Mouse (Mus musculus): ENCODE results near the gene Olfr143. TPM values are rescaled to one million over a fixed set of nuclear protein-coding genes. Genes with fewer than 3 reads are reported as not detected.

Gene Olfr143
- polyA plus RNA-seq (2016; fragmentation: Nextera tagmentation; extraction: Ambion mirVana) = not detected in 2 replicates

- no peaks in the 10 kb centered on the region for H3K27me3 ChIP-seq
- no peak within 1 kb of the TSS for H3K4me3 ChIP-seq
- H3K9me3 ChIP-seq = no peaks in the 10 kb centered on the region
- no peaks in the 10 kb centered on the region for H3K36me3 ChIP-seq
- no peak within 1 kb of the TSS for H3K9ac ChIP-seq
- H3K4me2 ChIP-seq (replicated peaks) = no peak within 1 kb of the TSS
- ATAC-seq (ENCODE audit: insufficient number of reproducible peaks, insufficient read depth, low FRiP score, low TSS enrichment) = no peak
- no peak within 1 kb of the TSS for H3K27ac ChIP-seq
- H3K4me1 ChIP-seq = no peaks in the 10 kb centered on the region
Measured at GRCm38 (mm10) chr9:38252474-38252873, at the start of gene Olfr143. TSS of gene Olfr143 (plus strand) at chr9:38252774.

GRCm38 (mm10) chr9:38208065-38208464 lies 44.5 kb upstream of the Olfr143 start, which contains the start of gene Olfr893:
TSS of gene Olfr893 (plus strand) at chr9:38208365.
- 89% methylated on average over 3 of the region's 3 CpGs for WGBS
- ATAC-seq (ENCODE audit: insufficient number of reproducible peaks, insufficient read depth, low FRiP score, low TSS enrichment) = no peak
- no peaks in the 10 kb centered on the region for H3K27me3 ChIP-seq

GRCm38 (mm10) chr9:38217755-38218154 lies 34.8 kb upstream of the Olfr143 start, which contains the start of gene Olfr894:
TSS of gene Olfr894 (plus strand) at chr9:38218055.
- Histone ChIP-seq H3K4me2 (replicated peaks) (no peak within 1 kb of the TSS), H3K27me3 (no peaks in the 10 kb centered on the region), H3K4me1 (no peaks in the 10 kb centered on the region), H3K9ac (no peak within 1 kb of the TSS), H3K4me3 (no peak within 1 kb of the TSS), H3K36me3 (no peaks in the 10 kb centered on the region), H3K27ac (no peak within 1 kb of the TSS), H3K9me3 (no peaks in the 10 kb centered on the region)
- ATAC-seq (ENCODE audit: insufficient number of reproducible peaks, insufficient read depth, low FRiP score, low TSS enrichment) = no peak

More at GRCm38 (mm10) chr9:38208065-38208464, 44.5 kb upstream of the Olfr143 start, which contains the start of gene Olfr893:
- Histone ChIP-seq H3K27ac (no peak within 1 kb of the TSS), H3K4me2 (replicated peaks) (no peak within 1 kb of the TSS), H3K9ac (no peak within 1 kb of the TSS), H3K4me1 (no peaks in the 10 kb centered on the region), H3K4me3 (no peak within 1 kb of the TSS), H3K36me3 (no peaks in the 10 kb centered on the region), H3K9me3 (no peaks in the 10 kb centered on the region)

GRCm38 (mm10) chr9:38267551-38267950 lies 15.0 kb downstream of the Olfr143 start, which contains the start of gene Olfr895:
TSS of gene Olfr895 (plus strand) at chr9:38267851.
- Histone ChIP-seq H3K9ac (no peak within 1 kb of the TSS), H3K4me3 (no peak within 1 kb of the TSS)
- no peak for ATAC-seq (ENCODE audit: insufficient number of reproducible peaks, insufficient read depth, low FRiP score, low TSS enrichment)

DNA sequence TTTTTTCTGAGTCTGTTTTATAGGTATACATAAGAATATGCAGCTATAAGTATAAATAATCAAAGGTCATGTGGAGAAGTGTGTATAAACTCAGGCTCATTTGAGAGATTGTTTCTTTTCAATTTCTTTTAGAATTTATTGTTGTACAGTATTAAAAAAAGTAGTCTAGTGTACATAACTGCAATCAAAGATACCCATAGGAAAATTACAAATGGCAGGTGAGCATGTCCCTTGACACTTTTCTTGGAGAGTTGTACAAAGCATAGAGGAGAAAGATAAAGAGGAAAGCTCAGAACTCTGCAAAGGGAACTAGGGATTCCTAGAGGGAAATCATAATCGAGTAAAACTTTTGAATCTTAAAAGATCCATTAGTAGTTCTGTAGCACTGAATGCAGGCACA lies 38.2 kb downstream of the Olfr143 start, which contains the start of gene Olfr896-ps1:
Gene Olfr896-ps1, plus strand, starts transcription at position 301 of the 400 bp plus-strand sequence.
- no peaks in the 10 kb centered on the region for H3K9me3 ChIP-seq
- no peak within 1 kb of the TSS for H3K9ac ChIP-seq
- H3K27ac ChIP-seq = no peak within 1 kb of the TSS
- no peaks in the 10 kb centered on the region for H3K27me3 ChIP-seq
- ATAC-seq (ENCODE audit: insufficient number of reproducible peaks, insufficient read depth, low FRiP score, low TSS enrichment) = no peak
- no peak within 1 kb of the TSS for H3K4me3 ChIP-seq
- H3K4me2 ChIP-seq (replicated peaks) = no peak within 1 kb of the TSS
- no peaks in the 10 kb centered on the region for H3K36me3 ChIP-seq
- H3K4me1 ChIP-seq = no peaks in the 10 kb centered on the region
- WGBS = 70% methylated on average over 1 of the region's 1 CpGs

More at GRCm38 (mm10) chr9:38267551-38267950, 15.0 kb downstream of the Olfr143 start, which contains the start of gene Olfr895:
- H3K27me3 ChIP-seq = no peaks in the 10 kb centered on the region
- no peak within 1 kb of the TSS for H3K4me2 ChIP-seq (replicated peaks)
- H3K36me3 ChIP-seq = no peaks in the 10 kb centered on the region
- no peaks in the 10 kb centered on the region for H3K4me1 ChIP-seq
- H3K27ac ChIP-seq = no peak within 1 kb of the TSS
- no peaks in the 10 kb centered on the region for H3K9me3 ChIP-seq

Other genes starting within 250 kb of the Olfr143 start
- gene Olfr883, start 227.0 kb upstream of the Olfr143 start, polyA plus RNA-seq (2016; fragmentation: Nextera tagmentation; extraction: Ambion mirVana) = not detected in 2 replicates
- not detected in 2 replicates for gene Olfr884, start 206.2 kb upstream of the Olfr143 start, polyA plus RNA-seq (2016; fragmentation: Nextera tagmentation; extraction: Ambion mirVana)
- gene Olfr885, start 191.5 kb upstream of the Olfr143 start, polyA plus RNA-seq (2016; fragmentation: Nextera tagmentation; extraction: Ambion mirVana) = not detected in 2 replicates
- gene Olfr887, start 168.7 kb upstream of the Olfr143 start, polyA plus RNA-seq (2016; fragmentation: Nextera tagmentation; extraction: Ambion mirVana) = not detected in 2 replicates
- gene Olfr888, start 144.6 kb upstream of the Olfr143 start, polyA plus RNA-seq (2016; fragmentation: Nextera tagmentation; extraction: Ambion mirVana) = not detected in 2 replicates
- 0.10 TPM in 2 replicates for gene Olfr889, start 137.6 kb upstream of the Olfr143 start, polyA plus RNA-seq (2016; fragmentation: Nextera tagmentation; extraction: Ambion mirVana)
- not detected in 2 replicates for gene Olfr890, start 110.3 kb upstream of the Olfr143 start, polyA plus RNA-seq (2016; fragmentation: Nextera tagmentation; extraction: Ambion mirVana)
- not detected in 2 replicates for gene Olfr891, start 72.0 kb upstream of the Olfr143 start, polyA plus RNA-seq (2016; fragmentation: Nextera tagmentation; extraction: Ambion mirVana)
- not detected in 2 replicates for gene Olfr893, start 44.4 kb upstream of the Olfr143 start, polyA plus RNA-seq (2016; fragmentation: Nextera tagmentation; extraction: Ambion mirVana)
- not detected in 2 replicates for gene Olfr894, start 34.7 kb upstream of the Olfr143 start, polyA plus RNA-seq (2016; fragmentation: Nextera tagmentation; extraction: Ambion mirVana)
- gene Olfr895, start 15.1 kb downstream of the Olfr143 start, polyA plus RNA-seq (2016; fragmentation: Nextera tagmentation; extraction: Ambion mirVana) = not detected in 2 replicates
- gene Olfr896-ps1, start 38.3 kb downstream of the Olfr143 start, polyA plus RNA-seq (2016; fragmentation: Nextera tagmentation; extraction: Ambion mirVana) = not detected in 2 replicates
- not detected in 2 replicates for gene Olfr25, start 76.3 kb downstream of the Olfr143 start, polyA plus RNA-seq (2016; fragmentation: Nextera tagmentation; extraction: Ambion mirVana)
- gene Olfr898, start 95.6 kb downstream of the Olfr143 start, polyA plus RNA-seq (2016; fragmentation: Nextera tagmentation; extraction: Ambion mirVana) = not detected in 2 replicates
- gene Olfr250, start 114.1 kb downstream of the Olfr143 start, polyA plus RNA-seq (2016; fragmentation: Nextera tagmentation; extraction: Ambion mirVana) = not detected in 2 replicates
- gene Olfr251, start 124.3 kb downstream of the Olfr143 start, polyA plus RNA-seq (2016; fragmentation: Nextera tagmentation; extraction: Ambion mirVana) = not detected in 2 replicates
- gene Olfr147, start 148.9 kb downstream of the Olfr143 start, polyA plus RNA-seq (2016; fragmentation: Nextera tagmentation; extraction: Ambion mirVana) = not detected in 2 replicates
- not detected in 2 replicates for gene Olfr901, start 176.7 kb downstream of the Olfr143 start, polyA plus RNA-seq (2016; fragmentation: Nextera tagmentation; extraction: Ambion mirVana)
- gene Olfr902, start 194.9 kb downstream of the Olfr143 start, polyA plus RNA-seq (2016; fragmentation: Nextera tagmentation; extraction: Ambion mirVana) = not detected in 2 replicates
- gene Olfr904, start 210.4 kb downstream of the Olfr143 start, polyA plus RNA-seq (2016; fragmentation: Nextera tagmentation; extraction: Ambion mirVana) = not detected in 2 replicates
- gene Olfr905, start 218.3 kb downstream of the Olfr143 start, polyA plus RNA-seq (2016; fragmentation: Nextera tagmentation; extraction: Ambion mirVana) = not detected in 2 replicates
- gene Olfr906, start 234.3 kb downstream of the Olfr143 start, polyA plus RNA-seq (2016; fragmentation: Nextera tagmentation; extraction: Ambion mirVana) = not detected in 2 replicates
- not detected in 2 replicates for gene Olfr907, start 243.0 kb downstream of the Olfr143 start, polyA plus RNA-seq (2016; fragmentation: Nextera tagmentation; extraction: Ambion mirVana)

Data from embryonic facial prominence, embryonic 12.5 days (tissue).